Mouse (Mus musculus): ENCODE data around the gene Washc3.

Gene Washc3

DNA sequence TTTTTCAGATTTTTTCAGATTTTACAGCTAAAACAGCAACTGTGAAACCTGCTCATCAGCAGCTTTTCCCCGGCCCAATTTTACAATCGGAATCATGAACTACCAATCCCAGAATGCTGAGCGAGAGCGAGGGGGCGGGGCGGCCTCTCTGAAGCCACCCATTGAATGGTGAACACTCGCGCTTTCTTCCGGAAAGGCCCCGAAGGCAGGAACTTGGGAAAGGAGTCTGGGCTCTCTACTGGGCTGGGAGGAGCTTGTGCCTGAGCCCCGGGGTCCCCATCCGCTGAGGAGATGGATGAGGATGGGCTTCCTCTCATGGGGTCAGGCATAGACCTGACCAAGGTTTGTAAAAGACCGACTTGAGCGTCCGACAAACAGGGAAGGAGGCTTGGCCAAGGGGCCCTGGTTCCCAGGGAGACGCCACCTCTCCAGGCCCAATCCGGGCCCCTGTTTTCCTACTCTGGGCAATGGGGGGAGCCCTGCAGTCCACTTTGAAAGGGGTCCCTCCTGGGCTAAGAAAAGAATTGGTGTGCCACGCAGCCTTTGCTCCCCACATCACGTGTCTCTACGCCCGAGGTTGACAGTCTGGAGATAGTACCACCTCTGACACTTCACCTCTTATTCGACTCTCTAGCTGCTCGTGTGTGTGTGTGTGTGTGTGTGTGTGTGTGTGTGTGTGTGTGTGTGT, at the start of gene Washc3:
Gene Washc3, plus strand, starts transcription at position 143 of the 688 bp plus-strand sequence.
- DNase-seq: peak; percentile 95

DNA sequence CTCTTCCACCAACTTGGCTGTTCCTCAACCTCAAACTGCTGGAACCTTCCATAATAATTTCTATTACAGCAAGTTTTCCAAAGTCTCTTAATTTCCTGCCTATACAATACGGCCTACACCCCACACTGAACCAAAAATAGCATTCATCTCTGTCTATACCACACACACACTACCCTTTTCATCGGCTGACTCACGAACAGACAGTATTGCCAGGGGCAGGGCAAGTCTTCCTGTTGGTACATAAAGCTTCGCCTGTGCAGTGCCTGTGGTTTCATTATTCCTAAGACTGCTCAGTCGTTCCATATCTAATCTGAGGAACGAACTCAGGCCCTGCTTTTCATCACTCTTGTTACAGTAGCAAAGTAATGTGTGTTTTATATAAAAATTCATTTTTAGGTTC, 49.2 kb upstream of the Washc3 start:
- no peak for DNase-seq

DNA sequence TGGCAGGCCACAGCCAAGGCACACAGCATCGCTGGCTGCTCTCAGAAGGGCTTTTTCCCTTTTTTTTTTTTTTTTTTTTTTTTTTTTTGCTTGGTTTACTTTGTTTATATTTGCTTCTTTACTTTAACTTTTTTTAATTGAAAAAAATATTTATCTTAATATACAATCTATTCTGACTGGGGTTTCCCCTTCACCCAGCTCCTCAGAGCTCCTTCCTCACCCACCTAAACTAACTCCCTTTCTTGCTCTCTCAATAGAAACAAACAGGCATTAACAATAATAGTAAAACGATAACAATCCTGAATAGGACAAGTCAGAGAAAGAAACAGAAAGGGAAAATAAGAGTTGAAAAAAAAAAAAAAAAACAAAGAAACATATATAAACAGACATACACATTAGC, 38.8 kb upstream of the Washc3 start:
- no peak for DNase-seq

DNA sequence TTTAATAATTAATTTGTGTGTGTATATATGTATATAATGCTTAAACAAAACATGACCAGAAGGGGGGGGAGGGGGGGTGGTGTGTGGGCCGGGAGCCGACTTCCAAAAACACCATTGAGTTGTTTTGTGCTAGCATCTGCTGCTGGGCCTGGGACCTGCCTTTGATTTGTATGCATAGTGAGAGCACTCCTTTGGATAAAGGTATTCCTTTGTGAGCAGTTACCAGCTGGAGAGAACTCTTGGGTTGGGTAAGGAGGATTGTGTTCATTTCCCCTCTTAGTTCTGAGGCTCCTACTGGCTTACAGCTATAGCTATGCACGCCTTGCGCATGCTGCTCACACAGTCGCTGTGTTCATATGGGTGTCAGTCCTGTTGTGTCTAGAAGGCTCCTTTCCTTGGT, 38.2 kb upstream of the Washc3 start:
- no peak for DNase-seq

DNA sequence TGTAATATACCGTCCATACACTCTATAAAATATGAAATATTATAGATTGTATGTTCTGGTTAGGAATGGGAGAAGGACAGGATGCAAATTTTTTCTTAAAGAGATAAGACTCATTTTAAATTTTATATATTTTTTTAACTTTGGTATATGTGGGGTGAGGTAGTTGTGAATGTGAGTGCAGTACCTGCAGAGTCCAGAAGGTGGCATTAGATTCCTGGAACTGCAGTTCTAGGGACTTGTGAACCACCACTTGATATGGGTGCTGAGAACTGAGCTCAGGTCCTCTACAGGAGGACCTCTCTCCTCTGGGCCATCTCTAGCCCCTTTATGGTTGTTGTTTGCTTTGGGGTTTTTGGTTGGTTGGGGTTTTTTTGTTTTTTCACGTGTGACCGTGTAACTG, 34.7 kb upstream of the Washc3 start:
- DNase-seq: no peak

DNA sequence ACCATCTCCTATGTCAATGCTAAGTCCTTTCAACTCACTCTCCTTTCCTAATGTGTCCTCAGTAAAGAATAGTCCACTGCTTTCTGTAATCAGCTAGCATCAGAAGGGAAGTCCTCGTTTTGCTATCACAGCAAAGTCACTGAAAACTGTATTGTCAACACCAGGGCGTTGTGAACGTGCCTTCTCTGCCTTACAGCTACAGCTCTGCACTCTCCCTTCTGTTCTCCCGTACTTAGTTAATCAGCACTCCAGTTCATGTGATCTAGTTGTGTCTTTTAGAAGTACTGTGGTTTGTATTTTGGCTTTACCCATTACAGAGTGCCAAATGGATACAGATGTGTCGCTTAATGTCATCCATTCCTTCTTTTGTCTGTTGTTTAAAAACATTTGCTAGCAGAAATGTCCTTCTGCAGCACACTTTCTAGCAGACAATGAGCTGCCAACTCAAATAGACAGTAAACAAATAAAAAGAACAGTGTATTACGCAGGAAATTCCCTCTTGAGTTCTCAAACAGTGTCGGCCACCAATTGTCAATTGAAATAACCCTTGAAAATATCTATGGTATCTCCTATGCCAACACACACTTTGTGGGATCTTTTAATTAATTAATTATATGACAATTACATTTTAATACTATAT, 33.3 kb upstream of the Washc3 start:
- no peak for DNase-seq

DNA sequence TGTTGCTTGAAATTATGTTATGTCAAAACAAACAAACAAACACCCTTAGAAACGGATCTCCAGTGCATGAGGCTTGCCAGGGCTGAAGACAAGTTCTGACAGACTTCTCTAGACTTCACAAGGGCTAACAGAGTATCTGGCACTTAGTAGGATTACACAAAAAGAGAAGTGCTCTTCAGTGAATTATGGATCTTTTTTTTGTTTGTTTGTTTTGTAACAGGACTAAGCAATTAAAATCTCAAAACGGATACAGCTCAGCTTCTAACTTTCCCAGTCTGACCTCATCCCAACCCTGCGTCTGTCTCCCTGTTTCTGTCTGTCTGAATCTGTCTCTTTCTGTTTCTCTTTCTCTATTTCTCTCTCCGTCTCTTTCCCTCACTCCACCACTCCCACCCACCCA, 352 bp upstream of the Washc3 start:
- no peak for DNase-seq

DNA sequence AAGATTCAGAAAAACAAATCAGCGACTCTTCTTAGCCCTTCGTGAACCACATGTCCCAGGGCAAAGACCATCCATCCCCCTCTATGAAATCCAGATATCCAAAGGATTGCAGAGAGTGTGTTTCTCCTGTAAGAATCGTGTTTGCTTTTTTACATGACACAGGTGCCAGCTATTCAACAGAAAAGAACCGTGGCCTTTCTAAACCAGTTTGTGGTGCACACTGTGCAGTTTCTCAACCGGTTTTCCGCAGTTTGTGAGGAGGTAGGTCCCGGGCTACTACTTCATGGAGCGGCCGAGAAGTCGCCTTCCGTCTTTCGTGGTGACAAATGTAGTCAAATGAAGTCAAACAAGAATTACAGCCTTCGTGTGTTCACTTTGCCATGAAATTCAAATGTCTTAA, 757 bp downstream of the Washc3 start:
- DNase-seq: no peak

DNA sequence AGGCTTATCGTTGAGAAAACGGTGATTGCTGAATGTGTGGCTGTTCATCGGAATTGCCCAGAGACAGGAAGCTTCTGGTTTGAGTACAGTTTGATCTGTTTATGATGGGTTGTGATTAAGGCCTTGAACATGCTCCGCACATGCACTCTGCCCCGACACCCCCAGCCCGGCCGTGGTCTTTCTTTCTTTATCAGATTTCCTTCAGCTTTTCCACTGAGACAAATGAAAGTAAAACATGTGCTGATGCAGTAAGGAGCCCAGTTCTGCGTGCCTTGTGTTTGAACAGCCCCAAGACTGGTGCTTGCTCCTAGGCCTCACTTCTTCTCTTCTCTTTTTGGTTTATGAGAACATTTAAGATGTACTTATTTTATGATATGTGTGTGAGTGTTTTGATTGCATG, 1.7 kb downstream of the Washc3 start:
- no peak for DNase-seq

DNA sequence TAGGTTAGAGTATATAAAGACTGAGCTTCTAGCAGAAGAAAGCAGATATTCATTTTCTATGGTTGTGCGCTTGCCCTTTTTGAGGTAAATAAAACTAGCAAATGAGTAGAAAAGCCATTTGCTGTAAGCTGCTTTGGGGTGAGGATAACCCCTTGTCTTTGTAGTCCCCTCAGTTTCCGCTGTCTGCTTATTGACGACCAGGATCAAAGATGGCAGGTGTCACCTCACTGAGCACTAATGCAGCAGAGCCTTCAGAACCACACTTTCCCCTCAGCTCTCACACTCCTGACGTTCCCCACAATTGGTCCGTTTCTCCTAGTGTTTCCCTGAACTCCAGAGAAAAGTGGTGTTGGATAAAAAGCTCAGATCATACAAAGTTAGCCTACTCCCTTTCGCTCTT, 2.3 kb downstream of the Washc3 start:
- no peak for DNase-seq

DNA sequence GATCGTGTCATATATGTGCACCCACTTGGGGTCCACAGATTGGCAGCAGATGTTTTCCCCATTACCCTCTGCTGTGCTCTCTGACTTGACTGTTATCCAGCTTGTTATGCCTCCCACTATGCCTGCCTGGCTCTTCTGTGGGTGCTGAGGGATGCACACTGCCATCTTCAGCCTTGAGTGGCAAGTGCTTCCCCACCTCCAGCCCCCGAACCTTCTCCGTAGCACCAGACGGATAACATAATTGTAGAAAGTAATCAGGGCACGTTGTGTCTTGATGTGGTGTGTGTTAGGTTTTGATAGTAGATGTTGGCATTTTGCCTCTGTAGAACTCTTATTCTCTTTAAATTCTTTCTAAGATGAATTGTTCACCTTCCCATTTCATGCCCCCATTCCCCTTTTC, 11.8 kb downstream of the Washc3 start:
- no peak for DNase-seq

DNA sequence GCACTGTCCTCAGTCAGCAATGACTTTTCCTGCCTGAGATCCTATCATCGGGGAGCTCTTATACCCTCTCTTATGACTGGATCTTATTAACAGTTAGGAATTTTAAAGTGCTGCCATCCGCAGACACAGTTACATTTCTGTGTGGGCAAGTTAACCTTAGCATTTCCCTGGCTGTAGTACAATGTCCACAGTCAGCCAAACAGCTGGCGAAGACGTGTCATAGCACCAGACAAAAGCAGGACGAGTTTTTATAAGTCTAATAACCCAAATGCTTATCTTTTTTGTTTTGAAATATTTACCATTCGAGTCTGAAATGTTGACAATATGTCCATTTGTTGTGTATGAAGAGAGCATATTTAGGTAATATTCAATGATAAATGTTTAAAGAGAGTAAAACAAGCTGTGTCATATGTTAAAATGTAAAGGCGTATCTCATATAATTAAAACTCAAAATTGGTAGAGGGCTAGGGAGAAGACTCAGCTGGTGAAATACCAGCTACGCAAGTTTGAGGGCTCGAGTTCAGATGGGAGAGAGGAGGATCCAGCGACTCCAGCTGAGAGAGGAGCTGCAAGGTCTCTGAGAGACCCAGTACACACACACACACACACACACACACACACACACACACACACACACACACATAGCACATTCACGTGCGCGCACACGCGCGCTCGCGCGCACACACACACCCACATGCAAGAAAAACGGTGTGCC, 14.1 kb downstream of the Washc3 start:
- no peak for DNase-seq

DNA sequence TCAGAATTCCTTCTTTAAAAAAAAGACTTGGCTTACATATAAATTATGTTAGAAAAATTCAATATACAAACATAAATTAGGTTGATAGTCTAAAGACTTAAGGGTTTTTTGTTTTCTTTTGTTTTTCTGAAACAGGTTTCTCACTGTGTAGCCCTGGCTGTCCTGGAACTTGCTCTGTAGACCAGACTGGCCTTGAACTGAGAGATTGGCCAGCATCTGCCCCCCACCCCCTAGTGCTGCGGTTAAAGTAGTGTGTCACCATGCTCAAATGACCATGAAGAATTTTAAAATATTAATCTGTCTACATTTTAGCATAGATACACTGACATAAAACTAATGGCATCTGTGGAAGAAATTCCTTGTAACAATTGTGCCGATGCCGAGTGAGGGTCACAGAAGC, 17.3 kb downstream of the Washc3 start:
- DNase-seq: no peak

DNA sequence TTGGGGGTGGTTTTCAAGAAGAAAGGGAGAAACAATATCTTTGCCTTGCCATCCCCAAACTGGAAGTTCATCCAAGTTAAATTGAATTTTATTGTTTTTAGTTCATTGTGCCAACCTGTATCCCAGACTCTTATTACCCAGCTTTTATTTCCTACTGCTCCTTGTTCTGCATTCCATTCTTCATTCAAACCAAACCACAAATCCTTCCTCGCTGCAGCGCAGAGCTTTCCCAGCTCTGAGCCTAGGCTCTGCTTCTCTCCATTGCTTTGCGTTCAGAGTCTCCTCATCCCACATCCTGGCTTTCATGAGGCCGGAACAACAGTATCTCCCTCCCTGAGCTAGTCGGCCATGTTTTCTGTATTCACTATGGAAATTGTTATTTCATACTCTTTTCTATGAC, 20.8 kb downstream of the Washc3 start:
- no peak for DNase-seq

DNA sequence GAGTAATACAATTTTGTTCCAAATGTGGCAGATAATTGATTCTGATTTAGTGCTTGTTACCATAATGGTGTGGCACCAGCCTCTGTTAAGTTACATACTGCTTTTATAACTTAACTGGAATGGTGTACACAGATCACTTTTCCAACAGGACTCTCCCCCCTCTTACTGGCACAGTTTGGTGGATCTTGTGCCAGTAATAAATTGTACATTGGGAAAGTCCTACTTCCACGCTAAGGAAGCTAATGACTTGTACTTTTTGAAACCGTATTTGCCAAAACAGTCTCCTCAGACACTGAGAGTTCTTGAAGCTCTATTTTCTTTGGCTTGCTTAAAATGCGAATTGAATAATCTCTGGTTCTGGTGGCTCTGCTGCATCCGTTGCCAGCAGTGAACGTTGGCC, 24.5 kb downstream of the Washc3 start:
- no peak for DNase-seq

DNA sequence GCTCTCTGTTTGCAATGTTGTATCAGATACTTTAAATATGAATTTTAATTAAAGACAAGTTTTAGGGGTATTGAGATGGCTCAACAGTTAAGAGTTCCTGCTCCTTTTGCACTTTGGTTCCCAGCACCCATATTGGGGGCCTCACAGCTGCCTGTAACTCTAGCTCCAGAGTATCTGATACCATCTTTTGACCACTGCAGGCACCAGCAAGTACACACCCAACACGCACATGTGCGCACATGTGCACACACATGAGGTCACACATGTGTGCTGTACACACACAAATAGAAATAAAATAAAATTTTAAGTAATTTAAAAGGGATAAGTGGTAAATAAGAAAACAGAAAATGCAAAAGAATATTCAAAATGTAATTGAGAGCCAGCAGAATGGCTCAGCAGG, 27.1 kb downstream of the Washc3 start:
- DNase-seq: no peak

DNA sequence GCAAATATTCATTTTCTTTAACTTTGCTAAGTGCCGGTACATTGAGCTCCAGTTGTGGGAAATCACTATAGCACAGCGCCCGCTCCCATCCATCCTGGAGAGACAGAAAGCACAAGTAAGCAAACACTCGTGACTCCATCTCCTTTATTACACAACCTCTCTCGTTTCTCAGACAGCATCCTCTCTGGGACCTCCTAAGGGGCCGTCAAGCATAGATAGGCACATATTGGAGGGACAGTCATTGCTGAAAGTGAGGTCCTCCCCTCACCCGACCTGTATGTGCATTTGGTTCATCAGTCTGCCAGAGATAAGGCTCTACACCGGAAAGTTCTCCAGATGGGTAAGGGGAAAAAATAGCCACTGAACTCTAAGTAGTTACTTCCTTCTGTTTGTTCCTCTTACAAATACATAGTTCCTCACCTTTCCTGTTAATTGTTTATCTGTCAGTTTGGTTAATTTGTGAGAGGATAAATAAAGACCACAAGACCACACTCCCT, 27.7 kb downstream of the Washc3 start:
- DNase-seq: no peak

DNA sequence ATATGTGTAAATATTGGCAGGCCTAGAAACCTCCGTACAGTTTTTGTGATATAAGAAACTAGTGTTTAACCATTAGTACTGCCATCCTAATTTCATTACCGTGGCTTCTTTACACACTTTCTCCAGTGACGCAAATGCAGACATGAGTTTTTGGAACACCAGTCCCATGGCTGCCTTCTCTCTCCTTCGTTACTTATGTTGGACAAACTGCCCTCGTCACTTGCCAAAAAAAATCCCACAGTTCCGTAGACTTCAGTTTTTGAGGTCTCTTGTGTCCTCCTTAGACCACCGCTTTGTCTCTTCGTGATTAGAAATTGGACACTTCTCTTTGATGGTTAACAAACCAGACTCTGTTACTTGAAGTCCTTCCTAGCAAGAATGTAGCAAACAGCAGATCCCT, 30.8 kb downstream of the Washc3 start:
- no peak for DNase-seq

DNA sequence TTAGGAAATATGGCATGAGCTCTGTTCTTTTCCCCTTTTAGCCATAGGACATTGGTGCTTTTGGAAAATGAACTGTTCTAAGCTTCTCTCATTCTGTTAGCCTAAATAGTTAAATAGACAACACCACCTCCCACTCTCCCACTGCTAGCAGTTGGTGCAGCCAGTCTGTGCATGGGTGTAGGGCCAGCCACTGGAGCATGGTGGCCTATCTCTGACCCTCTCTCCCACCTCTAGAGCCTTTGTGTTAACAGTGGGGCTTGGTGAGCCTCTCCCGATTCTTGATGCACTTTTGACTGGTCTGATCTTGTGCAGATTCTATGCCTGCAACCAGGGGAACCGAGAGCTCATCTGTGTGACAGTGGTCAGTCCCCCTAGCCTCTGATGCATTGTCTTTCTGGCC, 31.9 kb downstream of the Washc3 start:
- DNase-seq: no peak

DNA sequence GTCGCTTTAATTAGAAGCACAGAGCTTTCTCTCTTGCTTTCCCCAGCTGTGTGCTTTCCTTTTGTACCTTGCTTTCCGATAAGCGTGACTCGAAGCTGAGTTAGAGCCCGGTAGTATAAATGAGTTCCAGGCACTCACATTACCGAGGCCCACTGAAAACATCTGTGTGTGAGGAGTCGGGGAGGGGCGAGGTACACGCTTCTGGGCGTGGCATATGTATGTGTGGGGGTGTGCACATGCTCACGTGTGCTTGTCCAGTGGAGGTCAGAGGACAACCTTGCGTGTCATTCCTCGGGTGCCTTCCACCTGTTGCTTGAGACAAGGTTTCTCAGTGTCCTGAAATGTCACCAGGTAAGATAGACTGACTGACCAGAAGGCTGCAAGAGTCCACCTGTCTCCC, 43.8 kb downstream of the Washc3 start:
- no peak for DNase-seq

DNA sequence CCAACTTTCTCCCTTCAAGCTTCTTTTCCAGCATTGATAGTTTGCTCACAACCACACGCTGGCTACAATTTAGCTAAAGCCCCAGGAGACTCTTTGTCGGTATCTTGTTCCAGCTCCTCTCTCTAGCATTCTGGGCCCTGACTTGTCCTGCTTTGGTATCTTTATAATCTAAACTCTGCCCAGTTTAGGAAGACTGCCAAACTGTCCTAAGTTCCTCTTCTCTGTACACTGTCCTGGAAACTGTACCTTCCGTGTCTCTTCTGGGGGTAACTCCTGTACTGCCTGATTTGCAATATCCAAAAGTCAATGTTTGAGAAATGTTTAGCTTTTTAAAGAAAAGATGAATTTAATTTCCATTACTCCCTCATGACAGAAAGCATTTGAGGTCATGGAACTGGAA, 49.4 kb downstream of the Washc3 start:
- no peak for DNase-seq

DNA sequence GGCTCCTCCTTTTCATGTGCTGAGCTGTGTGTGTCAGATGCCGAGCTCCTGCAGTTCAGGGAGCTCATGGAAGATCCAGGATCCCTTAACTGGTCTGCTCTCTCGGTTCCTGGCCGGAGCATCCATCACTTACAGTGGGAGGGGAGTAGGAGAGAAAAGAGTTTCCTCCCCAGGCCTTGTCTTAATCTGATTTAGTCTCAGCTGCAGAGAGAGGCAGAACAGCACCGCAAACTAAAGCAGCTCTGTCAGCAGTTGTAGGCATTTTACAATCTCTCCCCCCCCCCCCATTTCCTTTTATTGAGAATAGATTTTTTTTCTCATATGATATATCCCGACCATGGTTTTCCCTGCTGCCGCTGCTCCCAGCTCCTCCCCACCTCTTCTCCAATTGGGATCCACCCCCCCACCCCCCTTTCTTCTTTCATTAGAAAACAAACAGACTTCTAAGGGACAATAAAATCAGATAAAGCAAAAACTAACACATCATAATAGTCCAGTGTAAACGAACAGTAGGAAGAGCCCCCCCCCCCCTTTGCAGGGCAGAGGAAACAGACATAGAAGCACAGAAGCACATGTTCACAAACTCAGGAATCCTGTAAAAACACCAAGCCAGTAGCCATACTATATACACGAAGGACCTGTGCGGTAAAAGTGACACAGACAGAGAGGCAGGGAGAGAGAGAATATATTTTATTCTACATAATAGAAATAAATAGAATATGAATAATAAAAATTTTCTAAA, 51.4 kb downstream of the Washc3 start:
- no peak for DNase-seq

DNA sequence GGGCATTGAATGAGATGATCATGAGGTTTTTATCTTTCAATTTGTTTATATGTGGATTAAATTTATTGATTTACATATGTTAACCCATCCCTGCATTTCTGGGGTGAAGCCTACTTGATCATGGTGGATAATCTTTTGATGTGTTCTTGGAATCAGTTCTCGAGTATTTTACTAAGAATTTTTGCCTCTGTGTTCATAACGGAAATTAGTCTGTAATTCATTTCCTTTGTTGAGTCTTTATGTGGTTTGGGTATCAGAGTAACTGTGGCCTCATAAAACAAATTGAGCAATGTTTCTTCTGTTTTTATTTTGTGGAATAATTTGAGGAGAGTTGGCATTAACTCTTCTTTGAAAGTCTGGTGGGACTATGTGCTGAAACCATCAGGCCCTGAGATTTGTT, 54.7 kb downstream of the Washc3 start:
- DNase-seq: no peak

DNA sequence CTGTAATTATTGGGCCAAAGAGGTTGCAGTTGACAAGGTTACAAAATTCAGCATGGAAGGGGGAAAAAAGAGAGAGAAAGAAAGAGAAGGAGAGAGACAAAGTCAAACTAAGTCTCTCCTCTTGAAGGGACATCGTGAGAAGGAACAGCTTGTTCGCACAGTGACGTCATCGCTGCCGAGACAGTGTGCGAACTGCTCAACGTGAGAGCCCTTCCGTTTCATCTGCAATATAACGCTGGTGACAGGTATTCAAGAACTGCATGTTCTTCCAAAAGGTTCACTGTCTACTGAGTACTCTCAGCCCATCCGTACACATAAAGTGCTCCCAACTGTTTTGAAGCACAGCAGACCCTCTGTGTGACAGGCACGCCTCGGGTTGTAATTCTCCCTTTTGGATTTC, 59.4 kb downstream of the Washc3 start:
- DNase-seq: no peak
